Mouse (Mus musculus): Measurements from ENCODE around the gene Hist1h2bc.
"Not testable (repeated sequence)": the region's sequence is repeated elsewhere in the genome, so short reads cannot be mapped to it uniquely, and the experiment has no call there.

Gene Hist1h2bc

DNA sequence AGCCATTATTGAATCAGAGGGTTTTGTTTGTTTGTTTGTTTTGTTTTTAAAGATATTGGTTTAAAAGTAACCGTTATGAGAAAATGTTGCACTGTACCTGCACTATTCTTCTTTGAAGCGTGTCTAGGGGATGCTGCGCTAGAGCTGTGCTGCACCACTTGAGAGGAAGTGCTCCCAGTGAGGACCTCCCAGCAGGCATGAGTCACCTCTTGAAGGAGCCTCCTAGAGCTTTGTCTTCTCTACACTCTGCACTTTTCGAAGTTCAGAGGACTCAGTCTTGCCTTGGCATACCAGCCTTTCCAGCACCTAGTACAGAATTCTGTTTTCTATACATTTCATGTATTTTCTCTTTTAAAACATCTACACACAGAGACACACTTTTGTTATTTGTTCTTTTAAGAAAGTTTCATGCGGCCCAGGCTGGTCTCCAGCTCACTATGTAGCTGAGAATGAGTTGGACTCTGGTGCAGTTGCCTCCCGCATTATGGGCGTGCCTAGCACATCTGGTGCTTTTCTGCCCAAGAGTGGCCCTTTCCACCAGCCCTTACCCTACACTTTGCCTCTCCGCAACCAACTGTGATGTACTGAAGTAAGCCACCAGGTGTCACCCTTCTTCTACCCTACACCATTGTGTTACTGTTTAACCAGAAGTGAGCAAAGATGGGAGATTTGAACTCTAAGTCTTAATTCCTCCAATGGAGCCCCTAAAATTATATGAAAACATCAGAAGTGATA lies 17.0 kb downstream of the Hist1h2bc start:
- peak; percentile 73 for DNase-seq

DNA sequence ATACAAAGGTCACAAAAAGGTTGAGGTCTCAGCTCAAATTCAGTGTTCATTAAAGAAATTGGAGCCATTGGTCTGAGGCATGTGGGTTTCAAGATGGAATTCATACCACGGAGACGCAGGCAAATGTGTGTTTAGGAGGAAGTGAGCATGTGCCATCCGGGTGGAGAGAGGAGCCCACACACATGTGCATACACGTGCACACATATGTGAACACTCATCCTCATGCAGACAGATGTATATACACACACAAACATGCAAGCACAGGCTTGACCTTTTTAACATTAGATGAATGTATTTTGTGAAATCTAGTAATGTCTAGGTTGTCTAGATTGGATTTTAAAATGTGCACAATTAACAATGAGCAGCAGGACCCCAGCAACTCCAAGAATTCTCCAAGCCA lies 18.2 kb downstream of the Hist1h2bc start:
- no peak for DNase-seq

DNA sequence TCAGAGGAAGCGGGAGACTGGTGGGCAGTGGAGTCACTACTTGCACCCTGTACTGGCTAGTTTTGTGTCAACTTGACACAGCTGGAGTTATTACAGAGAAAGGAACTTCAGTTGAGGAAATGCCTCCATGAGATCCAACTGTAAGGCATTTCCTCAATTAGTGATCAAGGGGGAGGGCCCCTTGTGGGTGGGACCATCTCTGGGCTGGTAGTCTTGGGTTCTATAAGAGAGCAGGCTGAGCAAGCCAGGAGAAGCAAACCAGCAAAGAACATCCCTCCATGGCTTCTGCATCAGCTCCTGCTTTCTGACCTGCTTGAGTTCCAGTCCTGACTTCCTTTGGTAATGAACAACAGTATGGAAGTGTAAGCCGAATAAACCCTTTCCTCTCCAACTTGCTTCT lies 18.8 kb downstream of the Hist1h2bc start:
- DNase-seq = not testable (repeated sequence)

DNA sequence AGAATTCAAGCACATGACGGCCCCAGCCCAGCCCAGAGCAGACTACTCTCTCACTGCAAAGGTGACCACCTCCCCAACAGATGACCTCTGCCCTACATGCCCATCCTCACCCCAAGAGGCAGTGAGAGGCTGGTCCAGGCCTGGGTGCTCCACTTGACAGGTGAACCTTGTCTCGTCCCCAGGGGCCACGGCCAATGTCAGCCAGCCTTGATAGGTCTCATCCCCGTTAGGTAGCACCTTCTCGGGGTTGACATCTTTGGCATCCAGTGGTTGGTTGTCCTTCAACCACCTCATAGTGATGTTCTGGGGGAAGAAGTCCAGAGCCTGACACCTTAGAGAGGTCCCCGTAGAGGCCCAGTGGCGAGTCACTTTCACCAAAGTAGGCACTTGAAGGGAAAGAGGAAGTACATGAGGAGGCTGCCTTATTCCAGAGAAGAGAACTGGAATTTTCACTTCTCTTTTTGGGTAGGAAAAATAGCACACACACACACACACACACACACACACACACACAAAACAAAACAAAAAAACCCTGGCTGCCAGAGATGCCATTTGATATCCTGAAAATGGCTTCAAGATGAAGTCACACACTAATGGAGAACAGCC lies 21.9 kb downstream of the Hist1h2bc start:
- DNase-seq = no peak

DNA sequence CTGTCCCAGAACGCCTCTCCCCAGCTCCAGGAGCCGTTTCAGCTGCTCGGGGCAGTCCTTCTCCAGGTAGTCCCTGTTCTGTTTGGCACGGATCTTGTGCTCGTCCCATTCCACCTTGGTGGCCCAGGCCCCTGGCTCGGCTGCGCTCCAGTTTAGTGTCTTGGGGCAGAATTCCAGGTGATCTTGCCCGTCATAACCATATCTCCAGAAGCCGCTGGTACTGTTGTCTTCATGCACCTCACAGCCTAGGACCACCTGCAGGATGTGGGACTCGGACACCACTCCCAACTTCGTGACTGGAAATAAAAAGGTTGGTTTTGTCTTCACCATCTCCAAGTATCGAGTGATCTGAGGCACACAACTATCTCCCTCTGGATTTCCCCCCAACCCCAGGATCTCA lies 22.8 kb downstream of the Hist1h2bc start:
- no peak for DNase-seq

DNA sequence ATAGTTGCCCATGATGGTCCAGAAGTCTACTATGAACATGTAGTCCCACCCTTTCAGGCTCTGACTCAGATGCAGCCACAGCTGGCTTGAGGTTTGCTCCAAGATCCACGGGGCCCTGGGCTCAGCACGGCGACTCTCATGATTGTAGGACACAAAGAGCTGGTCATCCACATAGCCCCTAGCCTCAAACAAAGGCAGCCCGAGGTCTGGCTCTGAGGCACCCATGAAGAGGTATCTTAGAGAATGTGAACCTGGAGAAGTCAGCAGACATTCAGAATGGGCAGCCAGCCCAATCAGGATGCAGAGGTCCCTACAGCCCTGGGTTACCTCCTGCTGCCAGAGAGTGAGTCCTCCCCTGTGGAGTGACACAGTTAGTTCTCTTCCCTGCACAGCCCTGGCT lies 24.0 kb downstream of the Hist1h2bc start:
- no peak for DNase-seq

DNA sequence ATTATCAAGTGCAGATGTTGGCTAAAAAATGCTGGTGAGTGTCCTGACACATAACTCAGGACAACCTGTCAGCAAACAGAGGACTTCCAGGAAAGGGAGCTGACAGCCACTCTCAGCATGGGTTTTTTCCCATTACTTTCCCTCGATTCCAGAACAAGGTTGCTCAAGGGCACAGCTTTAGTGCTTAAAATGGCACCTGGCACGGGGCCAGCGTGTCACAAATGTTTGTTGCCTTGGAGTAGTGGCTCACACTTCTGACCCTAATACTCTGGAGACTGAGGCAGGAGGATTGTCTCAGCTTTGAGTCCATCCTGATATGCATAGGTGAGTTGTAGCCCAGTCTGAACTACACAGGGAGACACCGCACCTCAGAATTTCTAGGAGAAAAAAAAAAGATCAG lies 24.7 kb downstream of the Hist1h2bc start:
- no peak for DNase-seq

DNA sequence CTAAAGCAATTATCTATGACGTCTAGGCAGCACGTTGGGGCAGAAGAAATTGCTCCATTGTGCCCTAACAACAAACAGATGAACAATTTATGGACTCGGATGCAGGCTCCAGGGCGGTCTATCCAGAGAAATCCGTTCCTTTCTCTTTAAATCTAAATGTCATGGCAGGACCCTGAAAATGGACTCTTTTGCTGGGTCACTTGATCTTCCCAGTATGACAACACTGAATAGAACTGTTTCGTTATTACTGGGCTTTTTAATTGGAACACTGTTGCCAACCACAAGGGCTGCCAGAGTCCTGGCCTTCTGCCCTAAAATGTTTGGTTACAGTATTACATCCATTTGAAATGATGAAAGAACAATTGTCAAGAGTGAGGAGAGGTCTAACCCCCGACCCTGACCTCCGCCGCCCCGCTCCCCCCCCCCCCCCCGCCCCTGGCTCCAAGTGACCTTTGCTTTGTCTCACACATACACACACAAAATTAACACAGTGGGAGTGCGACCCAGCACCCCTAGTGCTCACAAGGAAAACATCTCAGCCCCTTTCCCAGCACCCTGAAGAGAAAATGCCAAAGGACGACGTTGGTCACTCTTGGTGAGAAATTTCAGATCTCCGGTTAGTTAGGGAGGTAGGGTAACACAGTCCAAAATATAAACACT lies 25.8 kb downstream of the Hist1h2bc start:
- no peak for DNase-seq

DNA sequence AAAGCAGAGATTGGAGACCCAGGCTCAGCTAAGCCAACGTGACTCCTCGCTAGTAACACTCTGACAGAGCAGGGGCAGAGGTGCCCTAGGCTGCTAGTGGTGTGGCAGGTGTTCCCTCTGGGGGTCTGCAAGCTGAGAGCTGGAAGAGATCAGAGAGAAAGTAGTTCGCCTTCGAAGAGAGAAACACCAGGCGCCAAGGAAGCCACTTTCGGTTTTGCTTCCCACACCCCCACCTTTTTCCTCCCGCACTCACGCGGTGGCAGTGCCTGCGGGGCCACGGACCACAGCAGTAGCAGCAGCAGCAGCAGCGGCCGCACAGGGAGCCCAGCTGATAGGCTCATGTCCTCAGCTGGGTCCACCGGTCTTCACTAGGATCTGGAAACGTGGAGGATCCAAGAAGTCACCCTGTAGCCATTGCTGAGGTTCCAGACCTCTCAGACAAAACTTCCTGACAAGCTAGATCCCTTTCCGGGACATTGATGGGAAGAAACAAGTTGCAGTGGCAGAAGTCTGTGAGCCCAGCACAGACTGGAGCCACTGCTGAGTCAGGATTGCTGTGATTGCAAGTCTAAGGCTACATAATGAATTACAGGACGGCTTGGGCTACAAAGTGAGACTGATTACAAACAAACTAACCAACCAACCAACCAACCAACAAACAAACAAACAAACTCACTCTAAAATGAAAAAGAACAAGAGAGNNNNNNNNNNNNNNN lies 26.5 kb downstream of the Hist1h2bc start, which contains the start of gene Hfe:
Hfe (minus strand) TSS at position 481 of the 716 bp plus-strand sequence.
- peak; percentile 39 for DNase-seq

DNA sequence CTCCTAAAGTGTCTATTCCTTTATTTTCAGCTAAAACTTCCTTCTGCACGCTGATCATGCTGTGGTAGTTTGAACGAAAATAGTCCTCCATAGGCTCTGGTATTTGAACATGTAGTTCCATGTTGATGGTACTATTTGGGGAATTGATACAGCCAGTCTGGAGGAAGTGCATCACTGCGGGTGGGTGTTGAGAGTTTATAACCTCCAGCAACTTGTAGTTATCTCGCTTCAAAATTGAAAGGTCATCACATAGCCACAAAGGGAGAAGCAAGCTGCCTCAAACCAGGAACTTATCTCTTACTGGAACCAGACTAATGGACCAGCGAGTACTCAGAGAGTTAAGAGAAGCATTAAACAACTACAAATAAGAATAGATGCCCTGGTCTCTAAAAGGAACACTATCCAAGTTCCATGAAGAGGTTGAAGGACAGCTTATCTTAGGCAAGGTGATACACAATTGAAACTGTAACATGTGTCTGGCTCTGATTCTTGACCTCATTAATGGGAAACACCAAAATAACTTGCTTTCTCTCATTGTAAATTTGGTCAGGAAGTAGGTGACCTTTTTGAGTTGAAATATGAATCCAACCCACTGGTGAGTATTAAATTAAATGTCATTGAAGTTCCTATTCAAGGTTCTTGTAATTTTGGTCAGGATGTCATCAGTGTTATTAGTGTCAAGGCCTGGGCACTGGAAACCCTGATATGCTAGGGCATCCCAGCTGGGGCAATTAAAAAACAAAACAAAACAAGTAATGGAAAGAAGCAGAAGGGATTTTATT lies 32.5 kb downstream of the Hist1h2bc start:
- no peak for DNase-seq

DNA sequence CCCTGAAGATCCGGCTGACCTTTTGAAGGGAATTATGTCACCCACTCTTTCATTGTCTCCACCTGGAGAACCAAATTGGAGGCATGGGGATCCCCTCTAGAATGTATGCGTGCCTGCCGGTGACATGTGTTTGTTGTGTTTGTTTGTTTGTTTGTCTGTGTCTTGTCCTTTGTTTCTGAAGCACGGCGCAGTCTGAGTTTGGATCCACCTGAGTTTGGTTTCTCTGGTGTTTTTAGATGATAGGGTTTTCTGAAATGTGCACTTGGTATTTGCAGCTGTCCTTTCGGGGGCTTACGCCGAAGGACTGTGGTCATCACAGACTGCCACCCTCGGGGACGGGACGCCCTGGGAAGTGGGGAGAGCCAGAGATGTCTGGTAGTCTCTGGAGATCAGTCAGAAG lies 33.2 kb downstream of the Hist1h2bc start:
- no peak for DNase-seq

DNA sequence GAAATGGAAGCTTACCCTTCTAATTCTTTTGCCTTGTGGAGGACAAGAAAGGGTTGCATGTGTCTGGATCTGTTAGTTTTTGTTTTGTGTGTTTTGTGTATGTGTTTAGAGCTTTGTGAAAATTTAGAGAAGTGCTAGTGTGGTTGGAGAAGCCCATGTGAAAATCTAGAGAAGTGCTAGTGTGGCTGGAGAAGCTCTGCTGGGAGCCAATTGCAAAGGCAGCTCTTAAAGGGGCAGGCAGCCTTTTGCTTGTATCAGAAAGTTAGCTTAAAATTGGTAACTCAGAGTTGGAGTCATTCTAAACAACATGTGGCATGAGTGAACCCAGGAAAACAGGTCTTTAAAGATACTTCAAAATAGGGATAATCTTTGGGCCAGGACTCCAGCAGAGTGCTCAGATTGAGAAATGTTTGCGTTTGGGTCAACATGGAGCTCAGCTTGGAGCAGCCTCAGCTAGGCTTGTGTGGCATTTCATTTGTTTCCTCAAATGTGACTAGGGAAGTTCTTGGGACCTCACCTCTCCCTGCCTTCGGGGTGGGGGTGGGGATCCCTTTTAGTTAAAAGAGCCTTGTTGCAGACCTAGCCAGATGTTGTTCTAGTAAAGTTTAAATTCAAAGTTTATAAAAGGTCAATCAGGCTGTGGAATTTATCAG lies 33.7 kb downstream of the Hist1h2bc start:
- DNase-seq = not testable (repeated sequence)

DNA sequence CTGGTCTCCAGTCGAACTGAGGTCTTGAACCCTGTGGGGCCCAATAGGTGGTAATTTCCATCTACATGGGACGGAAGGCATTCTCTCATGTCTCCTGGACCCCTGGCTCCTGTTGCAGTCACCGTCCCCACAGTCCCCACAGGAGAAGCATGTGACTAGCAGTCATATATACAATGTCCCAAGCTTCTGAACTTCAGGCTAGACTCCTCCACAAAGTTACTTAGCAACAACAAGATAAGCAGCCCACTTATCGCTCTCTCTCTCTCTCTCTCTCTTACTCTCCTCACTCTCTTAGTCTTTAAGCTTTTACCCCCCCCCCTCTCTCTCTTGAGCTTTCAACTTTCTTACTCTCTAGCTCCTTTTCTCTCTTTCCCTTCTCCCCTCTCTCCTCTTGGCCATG lies 40.2 kb downstream of the Hist1h2bc start:
- no peak for DNase-seq

DNA sequence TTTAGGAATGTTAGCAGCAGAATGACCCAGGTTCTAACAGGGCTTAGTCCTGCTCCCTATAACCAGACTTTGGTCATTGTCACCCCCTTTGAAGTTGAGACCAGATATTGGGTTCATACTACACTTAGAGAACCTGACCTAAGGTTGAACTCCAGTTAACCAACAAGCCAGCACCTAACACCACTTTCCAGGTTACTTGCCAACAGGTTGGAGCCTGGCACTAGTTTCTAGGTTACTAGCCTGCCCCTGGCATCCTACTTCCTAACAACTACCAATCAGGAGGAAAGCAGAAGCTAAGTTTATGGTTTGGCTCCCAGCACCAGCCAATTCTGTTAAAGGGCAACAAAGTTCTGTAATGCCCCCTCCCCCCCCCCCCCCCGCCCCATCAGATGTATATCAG lies 41.2 kb downstream of the Hist1h2bc start:
- no peak for DNase-seq

DNA sequence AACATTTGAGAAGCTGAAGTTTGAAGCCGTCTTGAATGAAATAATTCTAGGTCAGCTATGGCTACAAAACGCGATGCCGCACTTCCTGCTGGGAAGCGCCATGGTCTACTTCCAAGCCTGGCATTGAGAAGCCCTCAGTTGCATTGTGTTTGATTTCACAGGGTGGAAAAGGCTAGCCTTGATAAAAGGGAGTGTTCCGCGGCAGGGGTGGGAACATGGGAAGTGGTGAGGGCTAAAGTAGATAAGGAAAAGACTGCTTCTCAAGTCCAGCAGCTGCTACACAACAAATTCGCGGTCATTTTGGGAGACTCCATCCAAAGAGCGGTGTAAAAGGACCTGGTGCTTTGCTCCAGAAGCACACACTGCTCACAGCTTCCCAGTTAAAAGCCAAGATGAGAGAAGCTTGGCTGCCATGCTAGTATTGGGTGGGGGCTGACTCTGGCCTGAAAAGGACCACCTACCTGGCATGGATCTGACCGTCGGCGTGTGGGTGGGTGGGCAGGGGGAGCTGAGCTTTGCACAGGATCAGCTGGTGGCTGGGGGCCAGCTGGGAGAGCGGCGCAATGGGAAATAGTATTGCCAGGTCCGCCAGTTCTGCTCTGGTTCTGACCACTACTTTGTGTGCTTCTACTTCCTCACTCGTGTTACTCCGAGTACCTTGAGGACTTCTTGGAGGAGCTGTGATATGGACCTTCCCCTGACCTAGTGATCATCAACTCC lies 44.6 kb downstream of the Hist1h2bc start:
- DNase-seq = no peak

DNA sequence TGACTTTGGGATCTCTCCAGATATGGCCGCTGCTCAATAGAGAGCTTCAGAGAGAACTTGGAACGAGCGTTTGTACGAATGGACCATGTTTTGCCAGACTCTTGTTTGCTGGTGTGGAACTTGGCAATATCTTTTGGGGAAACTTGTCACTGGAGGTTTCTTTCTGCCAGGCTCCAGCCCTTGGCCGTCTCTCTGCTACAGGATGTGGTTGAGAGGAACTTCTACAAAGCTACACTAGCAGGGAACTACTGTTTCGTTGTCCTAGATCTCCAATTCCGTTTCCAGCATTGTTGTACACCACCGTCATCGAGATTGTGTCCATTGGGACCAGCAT lies 45.2 kb downstream of the Hist1h2bc start:
- no peak for DNase-seq

DNA sequence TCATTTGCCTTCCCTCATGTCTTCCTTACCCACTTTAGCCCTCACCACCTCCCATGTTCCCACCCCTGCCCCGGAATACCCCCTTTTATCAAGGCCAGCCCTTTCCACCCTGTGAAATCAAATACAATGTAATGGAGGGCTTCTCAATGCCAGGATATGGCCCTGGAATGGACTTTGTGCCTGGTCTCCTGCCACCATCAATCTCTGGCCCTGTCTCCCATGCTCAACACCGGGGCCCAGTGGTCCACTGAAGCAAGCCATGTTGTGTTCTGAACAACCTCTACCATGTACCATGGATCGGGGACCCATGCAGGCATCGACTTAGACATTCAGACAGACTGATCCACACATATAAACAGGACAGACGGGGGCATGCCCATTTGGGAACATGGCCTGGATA lies 45.7 kb downstream of the Hist1h2bc start:
- no peak for DNase-seq

DNA sequence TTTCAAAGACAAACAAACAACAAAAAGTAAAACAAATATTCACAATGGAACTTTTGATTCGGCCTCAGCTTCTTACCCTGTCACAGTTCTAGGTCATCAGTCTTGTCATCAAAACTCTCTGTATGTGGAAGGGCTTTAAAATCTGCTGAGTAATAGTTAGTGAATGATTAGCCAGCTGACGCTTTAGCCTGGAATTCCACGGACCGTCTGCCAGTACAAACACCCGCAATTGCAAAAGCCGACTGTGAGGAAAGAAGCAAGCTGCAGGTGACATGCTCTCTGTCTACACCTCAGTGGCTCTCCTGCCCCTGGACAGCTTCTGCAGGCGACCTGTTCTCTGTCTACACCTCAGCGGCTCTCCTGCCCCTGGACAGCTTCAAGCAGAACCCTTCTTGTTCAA lies 46.5 kb downstream of the Hist1h2bc start:
- no peak for DNase-seq

DNA sequence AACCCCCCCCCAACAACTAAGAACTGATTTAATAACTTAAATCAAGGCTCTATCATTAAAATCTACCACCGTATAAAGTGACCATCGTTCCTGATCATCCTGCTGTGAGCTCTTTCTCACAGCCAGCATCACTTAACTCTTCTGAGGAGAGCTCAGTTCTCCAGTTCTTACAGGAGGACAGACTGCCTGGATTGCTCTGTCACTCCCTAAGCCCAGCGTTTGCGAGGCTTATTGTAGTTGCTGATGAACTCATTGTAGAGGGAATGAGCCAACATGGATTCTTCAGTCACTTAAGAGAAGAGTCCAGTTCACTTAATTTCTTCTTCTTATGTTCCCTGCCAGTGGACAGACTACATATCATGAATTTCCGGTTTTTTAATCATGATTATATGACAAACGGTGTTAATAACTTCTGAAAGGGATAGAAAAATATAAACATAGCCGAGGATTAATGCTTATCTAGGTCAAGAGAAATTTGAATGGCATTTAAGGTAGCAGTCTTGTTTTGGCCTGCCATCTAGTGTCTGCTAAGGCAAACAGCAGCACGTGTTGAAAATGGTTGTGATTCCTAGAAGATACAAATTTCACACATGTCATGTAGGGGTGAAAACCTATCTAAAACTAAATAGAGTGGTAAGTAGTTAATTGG lies 48.3 kb downstream of the Hist1h2bc start:
- peak; percentile 33 for DNase-seq

DNA sequence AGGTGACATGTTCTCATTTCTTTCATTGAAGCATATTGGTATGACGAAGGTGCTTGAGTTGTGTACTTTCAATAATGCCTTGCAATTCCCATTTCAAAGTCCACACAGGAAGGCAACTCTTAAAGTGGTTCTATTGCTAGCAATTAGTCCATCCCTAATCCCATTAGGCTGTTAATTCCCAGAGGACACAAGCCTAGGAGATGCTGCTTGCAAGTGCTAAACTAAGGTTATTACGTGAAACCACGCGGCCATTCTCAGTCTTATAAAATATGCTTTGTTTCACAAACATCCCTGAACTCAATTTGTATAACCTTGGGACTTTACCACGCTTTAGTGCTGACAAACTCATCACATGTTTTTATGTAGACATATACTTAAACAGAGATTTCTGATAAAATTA lies 53.1 kb downstream of the Hist1h2bc start:
- no peak for DNase-seq

DNA sequence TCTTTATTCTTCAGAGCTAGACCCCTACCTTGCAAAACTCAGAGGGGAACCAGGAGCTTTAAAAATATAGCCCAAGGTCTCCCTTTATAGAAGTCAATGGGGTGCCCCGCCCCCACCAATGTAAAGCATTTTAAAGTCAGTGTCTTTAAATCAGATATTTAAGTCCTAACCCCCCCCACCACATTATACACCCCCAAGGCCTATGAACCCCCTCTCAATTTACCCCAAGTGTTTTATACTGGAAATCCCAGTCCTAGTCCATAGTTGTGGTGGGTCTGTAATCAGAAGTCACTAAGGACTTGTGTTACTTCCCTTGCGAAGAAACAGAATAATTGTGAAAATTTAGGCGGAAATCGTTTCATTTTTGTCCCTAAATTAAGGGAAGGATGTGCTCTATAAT lies 54.0 kb downstream of the Hist1h2bc start:
- DNase-seq = no peak

Data from right cerebral cortex, adult 18-20 months (tissue).